Mouse (Mus musculus): Measurements from ENCODE around the gene Ifna16. TPM values are rescaled to one million over a fixed set of nuclear protein-coding genes. Genes with fewer than 3 reads are reported as not detected.

Ifna16 gene
- polyA plus RNA-seq, 1 experiment from 2014 or later: not detected

Other genes starting within 250 kb of the Ifna16 start
- 3.1 and 3.8 TPM in 2 replicates for gene Hacd4, start 238.0 kb downstream of the Ifna16 start, polyA plus RNA-seq (2014; fragmentation: Nextera tagmentation; extraction: Ambion mirVana)
- gene Ifnb1, start 154.2 kb downstream of the Ifna16 start, polyA plus RNA-seq (2014; fragmentation: Nextera tagmentation; extraction: Ambion mirVana): not detected in 2 replicates
- gene Ifna15, start 118.7 kb downstream of the Ifna16 start, polyA plus RNA-seq (2014; fragmentation: Nextera tagmentation; extraction: Ambion mirVana): not detected in 2 replicates
- gene Ifna14, start 105.1 kb downstream of the Ifna16 start, polyA plus RNA-seq (2014; fragmentation: Nextera tagmentation; extraction: Ambion mirVana): not detected in 2 replicates
- not detected in 2 replicates for gene Ifna9, start 84.5 kb downstream of the Ifna16 start, polyA plus RNA-seq (2014; fragmentation: Nextera tagmentation; extraction: Ambion mirVana)
- not detected in 2 replicates for gene Ifna12, start 73.5 kb downstream of the Ifna16 start, polyA plus RNA-seq (2014; fragmentation: Nextera tagmentation; extraction: Ambion mirVana)
- not detected in 2 replicates for gene C87499, start 42.5 kb downstream of the Ifna16 start, polyA plus RNA-seq (2014; fragmentation: Nextera tagmentation; extraction: Ambion mirVana)
- gene Ifna13, start 32.5 kb downstream of the Ifna16 start, polyA plus RNA-seq (2014; fragmentation: Nextera tagmentation; extraction: Ambion mirVana): not detected in 2 replicates
- not detected in 2 replicates for gene Ifna2, start 7.0 kb upstream of the Ifna16 start, polyA plus RNA-seq (2014; fragmentation: Nextera tagmentation; extraction: Ambion mirVana)
- gene Ifnab, start 14.4 kb upstream of the Ifna16 start, polyA plus RNA-seq (2014; fragmentation: Nextera tagmentation; extraction: Ambion mirVana): not detected in 2 replicates
- gene Gm26566, start 44.9 kb upstream of the Ifna16 start, polyA plus RNA-seq (2014; fragmentation: Nextera tagmentation; extraction: Ambion mirVana): 0.81 and 1.3 TPM in 2 replicates
- gene Klhl9, start 45.5 kb upstream of the Ifna16 start, polyA plus RNA-seq (2014; fragmentation: Nextera tagmentation; extraction: Ambion mirVana): 136 and 144 TPM in 2 replicates
- not detected in 2 replicates for gene Gm13271, start 77.9 kb upstream of the Ifna16 start, polyA plus RNA-seq (2014; fragmentation: Nextera tagmentation; extraction: Ambion mirVana)
- gene Gm13283, start 83.2 kb upstream of the Ifna16 start, polyA plus RNA-seq (2014; fragmentation: Nextera tagmentation; extraction: Ambion mirVana): 0.19 TPM in 1 of 2 replicates, not detected in the other
- 0.20 and 0.53 TPM in 2 replicates for gene Gm13290, start 96.9 kb upstream of the Ifna16 start, polyA plus RNA-seq (2014; fragmentation: Nextera tagmentation; extraction: Ambion mirVana)
- gene Gm13289, start 100.0 kb upstream of the Ifna16 start, polyA plus RNA-seq (2014; fragmentation: Nextera tagmentation; extraction: Ambion mirVana): not detected in 2 replicates
- not detected in 2 replicates for gene Gm13272, start 102.9 kb upstream of the Ifna16 start, polyA plus RNA-seq (2014; fragmentation: Nextera tagmentation; extraction: Ambion mirVana)
- not detected in 2 replicates for gene Ifnz, start 105.2 kb upstream of the Ifna16 start, polyA plus RNA-seq (2014; fragmentation: Nextera tagmentation; extraction: Ambion mirVana)
- not detected in 2 replicates for gene Gm13276, start 108.8 kb upstream of the Ifna16 start, polyA plus RNA-seq (2014; fragmentation: Nextera tagmentation; extraction: Ambion mirVana)
- gene Gm13277, start 111.7 kb upstream of the Ifna16 start, polyA plus RNA-seq (2014; fragmentation: Nextera tagmentation; extraction: Ambion mirVana): not detected in 2 replicates
- gene Gm13278, start 114.6 kb upstream of the Ifna16 start, polyA plus RNA-seq (2014; fragmentation: Nextera tagmentation; extraction: Ambion mirVana): not detected in 2 replicates
- gene Gm13275, start 117.6 kb upstream of the Ifna16 start, polyA plus RNA-seq (2014; fragmentation: Nextera tagmentation; extraction: Ambion mirVana): not detected in 2 replicates
- not detected in 2 replicates for gene Gm13279, start 120.5 kb upstream of the Ifna16 start, polyA plus RNA-seq (2014; fragmentation: Nextera tagmentation; extraction: Ambion mirVana)
- 1.3 TPM in 1 of 2 replicates, not detected in the other for gene Gm13285, start 122.7 kb upstream of the Ifna16 start, polyA plus RNA-seq (2014; fragmentation: Nextera tagmentation; extraction: Ambion mirVana)
- gene Gm13287, start 126.3 kb upstream of the Ifna16 start, polyA plus RNA-seq (2014; fragmentation: Nextera tagmentation; extraction: Ambion mirVana): not detected in 2 replicates
- not detected in 2 replicates for gene Gm13288, start 128.6 kb upstream of the Ifna16 start, polyA plus RNA-seq (2014; fragmentation: Nextera tagmentation; extraction: Ambion mirVana)
- not detected in 2 replicates for gene Ifna7, start 139.3 kb upstream of the Ifna16 start, polyA plus RNA-seq (2014; fragmentation: Nextera tagmentation; extraction: Ambion mirVana)
- gene Ifna11, start 143.0 kb upstream of the Ifna16 start, polyA plus RNA-seq (2014; fragmentation: Nextera tagmentation; extraction: Ambion mirVana): not detected in 2 replicates
- gene Ifna6, start 150.5 kb upstream of the Ifna16 start, polyA plus RNA-seq (2014; fragmentation: Nextera tagmentation; extraction: Ambion mirVana): not detected in 2 replicates
- not detected in 2 replicates for gene Ifna5, start 158.6 kb upstream of the Ifna16 start, polyA plus RNA-seq (2014; fragmentation: Nextera tagmentation; extraction: Ambion mirVana)
- gene Ifna4, start 164.9 kb upstream of the Ifna16 start, polyA plus RNA-seq (2014; fragmentation: Nextera tagmentation; extraction: Ambion mirVana): not detected in 2 replicates
- not detected in 2 replicates for gene Ifna1, start 173.2 kb upstream of the Ifna16 start, polyA plus RNA-seq (2014; fragmentation: Nextera tagmentation; extraction: Ambion mirVana)
- gene Ifne, start 203.3 kb upstream of the Ifna16 start, polyA plus RNA-seq (2014; fragmentation: Nextera tagmentation; extraction: Ambion mirVana): not detected in 2 replicates